ENCODE assay signal across 19 mouse cellular contexts in genomic region chr11:43889208-43889915, GRCm38 (mm10). TPM values are rescaled to one million over a fixed set of nuclear protein-coding genes. Genes with fewer than 3 reads are reported as not detected.
A peak's percentile ranks its signal among the peaks of the same experiment; 100 is the strongest.
DNase-seq lines count a peak whose midpoint lies in the region; ATAC-seq and TF ChIP-seq lines count a peak whose summit lies in the region.
"Had no signal": no experiment of that assay in that cellular context is flagged by ENCODE, and none has a peak within 500 bp of the region (broad histone marks: within the 10 kb centered on the region; RNA-seq: fewer than 3 reads in every experiment).

No protein-coding gene starts in this region.

- 58% methylated on average over 8 of the region's 8 CpGs for WGBS in embryonic facial prominence, embryonic 14.5 days
- WGBS in embryonic facial prominence, embryonic 10.5 days, result 80% methylated on average over 8 of the region's 8 CpGs
- WGBS in hindbrain, embryonic 11.5 days, result 80% methylated on average over 8 of the region's 8 CpGs
- 67% methylated on average over 8 of the region's 8 CpGs for WGBS in hindbrain, embryonic 16.5 days
- WGBS in midbrain, embryonic 13.5 days, result 73% methylated on average over 8 of the region's 8 CpGs
- WGBS in midbrain, embryonic 15.5 days, result 74% methylated on average over 8 of the region's 8 CpGs
- WGBS in kidney, embryonic 16.5 days, result 60% methylated on average over 8 of the region's 8 CpGs

- no peak overlapping the region for H3K27ac ChIP-seq in embryonic facial prominence, embryonic 14.5 days (replicated peaks; ENCODE audit: low read depth, low read length)
- no peak overlapping the region for H3K27ac ChIP-seq in embryonic facial prominence, embryonic 10.5 days (replicated peaks)
- H3K27ac ChIP-seq in hindbrain, embryonic 11.5 days (ENCODE audit: low read depth, low read length), result no peak overlapping the region
- no peak overlapping the region for H3K27ac ChIP-seq in hindbrain, embryonic 16.5 days (ENCODE audit: low read depth, low read length)
- no peak overlapping the region for H3K27ac ChIP-seq in midbrain, embryonic 13.5 days
- H3K27ac ChIP-seq in midbrain, embryonic 15.5 days, result no peak overlapping the region
- no peak overlapping the region for H3K27ac ChIP-seq in kidney, embryonic 16.5 days (ENCODE audit: low read length)
- H3K27ac ChIP-seq: gastrocnemius, adult 2 months; limb, embryonic 13.5 days; lung, embryonic 15.5 days had no signal

- no peak overlapping the region for H3K9ac ChIP-seq in embryonic facial prominence, embryonic 14.5 days (ENCODE audit: low read depth, low read length)
- no peak overlapping the region for H3K9ac ChIP-seq in hindbrain, embryonic 11.5 days (ENCODE audit: low read depth, low read length)
- no peak overlapping the region for H3K9ac ChIP-seq in hindbrain, embryonic 16.5 days (ENCODE audit: low read depth, low read length)
- no peak overlapping the region for H3K9ac ChIP-seq in midbrain, embryonic 13.5 days (replicated peaks)
- H3K9ac ChIP-seq in midbrain, embryonic 15.5 days, result no peak overlapping the region
- no peak overlapping the region for H3K9ac ChIP-seq in kidney, embryonic 16.5 days (replicated peaks; ENCODE audit: low read length)
- H3K9ac ChIP-seq: limb, embryonic 13.5 days; lung, embryonic 15.5 days had no signal

- H3K9me3 ChIP-seq in embryonic facial prominence, embryonic 14.5 days (ENCODE audit: control insufficient read depth, low read length), result no peaks in the 10 kb centered on the region
- H3K9me3 ChIP-seq in embryonic facial prominence, embryonic 10.5 days, result no peaks in the 10 kb centered on the region
- H3K9me3 ChIP-seq in hindbrain, embryonic 11.5 days (ENCODE audit: control insufficient read depth, low read length), result no peaks in the 10 kb centered on the region
- no peaks in the 10 kb centered on the region for H3K9me3 ChIP-seq in hindbrain, embryonic 16.5 days (ENCODE audit: control insufficient read depth, low read length)
- no peaks in the 10 kb centered on the region for H3K9me3 ChIP-seq in midbrain, embryonic 13.5 days
- H3K9me3 ChIP-seq in midbrain, embryonic 15.5 days, result no peaks in the 10 kb centered on the region
- no peaks in the 10 kb centered on the region for H3K9me3 ChIP-seq in kidney, embryonic 16.5 days (ENCODE audit: low read length)
- H3K9me3 ChIP-seq: limb, embryonic 13.5 days; lung, embryonic 15.5 days had no signal

- no peaks in the 10 kb centered on the region for H3K4me1 ChIP-seq in embryonic facial prominence, embryonic 14.5 days (ENCODE audit: control insufficient read depth, insufficient read depth, low read length)
- no peaks in the 10 kb centered on the region for H3K4me1 ChIP-seq in embryonic facial prominence, embryonic 10.5 days
- H3K4me1 ChIP-seq in hindbrain, embryonic 11.5 days (replicated peaks; ENCODE audit: control insufficient read depth, insufficient read depth, low read length), result no peaks in the 10 kb centered on the region
- no peaks in the 10 kb centered on the region for H3K4me1 ChIP-seq in hindbrain, embryonic 16.5 days (ENCODE audit: control insufficient read depth, insufficient read depth, low read depth, low read length)
- no peaks in the 10 kb centered on the region for H3K4me1 ChIP-seq in midbrain, embryonic 13.5 days (replicated peaks)
- no peaks in the 10 kb centered on the region for H3K4me1 ChIP-seq in midbrain, embryonic 15.5 days
- H3K4me1 ChIP-seq in kidney, embryonic 16.5 days (ENCODE audit: insufficient read depth, low read length), result no peaks in the 10 kb centered on the region
- H3K4me1 ChIP-seq: limb, embryonic 13.5 days; lung, embryonic 15.5 days had no signal

- H3K4me3 ChIP-seq in embryonic facial prominence, embryonic 14.5 days (ENCODE audit: low read depth, low read length), result no peak overlapping the region
- no peak overlapping the region for H3K4me3 ChIP-seq in embryonic facial prominence, embryonic 10.5 days
- H3K4me3 ChIP-seq in hindbrain, embryonic 11.5 days (ENCODE audit: low read depth, low read length), result no peak overlapping the region
- H3K4me3 ChIP-seq in hindbrain, embryonic 16.5 days (ENCODE audit: low read length), result no peak overlapping the region
- no peak overlapping the region for H3K4me3 ChIP-seq in midbrain, embryonic 13.5 days (replicated peaks)
- no peak overlapping the region for H3K4me3 ChIP-seq in midbrain, embryonic 15.5 days
- no peak overlapping the region for H3K4me3 ChIP-seq in myocyte
- H3K4me3 ChIP-seq in kidney, embryonic 16.5 days (ENCODE audit: low read length), result no peak overlapping the region
- H3K4me3 ChIP-seq: gastrocnemius, adult 2 months; limb, embryonic 13.5 days; lung, embryonic 15.5 days had no signal

- H3K36me3 ChIP-seq in embryonic facial prominence, embryonic 14.5 days (ENCODE audit: control insufficient read depth, insufficient read depth, low read length), result no peaks in the 10 kb centered on the region
- no peaks in the 10 kb centered on the region for H3K36me3 ChIP-seq in embryonic facial prominence, embryonic 10.5 days (replicated peaks)
- no peaks in the 10 kb centered on the region for H3K36me3 ChIP-seq in hindbrain, embryonic 11.5 days (ENCODE audit: control insufficient read depth, insufficient read depth, low read length)
- no peaks in the 10 kb centered on the region for H3K36me3 ChIP-seq in hindbrain, embryonic 16.5 days (ENCODE audit: control insufficient read depth, insufficient read depth, low read length)
- H3K36me3 ChIP-seq in midbrain, embryonic 13.5 days, result no peaks in the 10 kb centered on the region
- no peaks in the 10 kb centered on the region for H3K36me3 ChIP-seq in midbrain, embryonic 15.5 days (replicated peaks)
- no peaks in the 10 kb centered on the region for H3K36me3 ChIP-seq in myocyte (ENCODE audit: control insufficient read depth, insufficient read depth)
- H3K36me3 ChIP-seq in kidney, embryonic 16.5 days (ENCODE audit: insufficient read depth, low read length), result no peaks in the 10 kb centered on the region
- H3K36me3 ChIP-seq: limb, embryonic 13.5 days; lung, embryonic 15.5 days had no signal

- peak; percentile 44; the same call in 1 of the 2 replicates for ATAC-seq in embryonic facial prominence, embryonic 14.5 days (ENCODE audit: low read depth)
- ATAC-seq in hindbrain, embryonic 11.5 days (ENCODE audit: low FRiP score), result peak; percentile 83
- ATAC-seq in hindbrain, embryonic 16.5 days, result no peak
- peak; percentile 72; the same call in 1 of the 2 replicates for ATAC-seq in midbrain, embryonic 13.5 days
- ATAC-seq in midbrain, embryonic 15.5 days (replicated peaks), result no peak
- ATAC-seq in kidney, embryonic 16.5 days (ENCODE audit: low FRiP score, low TSS enrichment), result no peak
- ATAC-seq: forebrain, embryonic 14.5 days; intestine, postnatal 0 days had no signal

- H3K4me2 ChIP-seq in embryonic facial prominence, embryonic 14.5 days (ENCODE audit: low read depth, low read length), result no peak overlapping the region
- no peak overlapping the region for H3K4me2 ChIP-seq in hindbrain, embryonic 11.5 days (replicated peaks; ENCODE audit: low read depth, low read length)
- no peak overlapping the region for H3K4me2 ChIP-seq in hindbrain, embryonic 16.5 days (ENCODE audit: low read length)
- H3K4me2 ChIP-seq in midbrain, embryonic 13.5 days (replicated peaks), result no peak overlapping the region
- no peak overlapping the region for H3K4me2 ChIP-seq in midbrain, embryonic 15.5 days
- peak overlapping the region; percentile 27 for H3K4me2 ChIP-seq in myocyte (ENCODE audit: low read depth)
- no peak overlapping the region for H3K4me2 ChIP-seq in kidney, embryonic 16.5 days (replicated peaks; ENCODE audit: low read depth, low read length)
- H3K4me2 ChIP-seq: limb, embryonic 13.5 days; lung, embryonic 15.5 days had no signal

- H3K27me3 ChIP-seq in embryonic facial prominence, embryonic 14.5 days (replicated peaks; ENCODE audit: control insufficient read depth, insufficient read depth, low read length), result no peaks in the 10 kb centered on the region
- no peaks in the 10 kb centered on the region for H3K27me3 ChIP-seq in embryonic facial prominence, embryonic 10.5 days (replicated peaks; ENCODE audit: low read depth, poor library complexity, severe bottlenecking)
- H3K27me3 ChIP-seq in hindbrain, embryonic 11.5 days (ENCODE audit: control insufficient read depth, insufficient read depth, low read length), result no peaks in the 10 kb centered on the region
- no peaks in the 10 kb centered on the region for H3K27me3 ChIP-seq in hindbrain, embryonic 16.5 days (replicated peaks; ENCODE audit: control insufficient read depth, insufficient read depth, low read length)
- H3K27me3 ChIP-seq in midbrain, embryonic 13.5 days, result no peaks in the 10 kb centered on the region
- H3K27me3 ChIP-seq in midbrain, embryonic 15.5 days (replicated peaks), result no peaks in the 10 kb centered on the region
- no peaks in the 10 kb centered on the region for H3K27me3 ChIP-seq in myocyte (ENCODE audit: control insufficient read depth, insufficient read depth, insufficient read length)
- H3K27me3 ChIP-seq in kidney, embryonic 16.5 days (ENCODE audit: insufficient read depth, low read length), result no peaks in the 10 kb centered on the region
- H3K27me3 ChIP-seq: limb, embryonic 13.5 days; lung, embryonic 15.5 days had no signal

- no peak overlapping the region for H3ac ChIP-seq in myocyte (ENCODE audit: control insufficient read depth, insufficient read length)

- no peaks in the 10 kb centered on the region for H3K79me2 ChIP-seq in myocyte (ENCODE audit: control insufficient read depth, insufficient read depth)

- peak; percentile 40 for DNase-seq in embryonic facial prominence, embryonic 14.5 days (ENCODE audit: low spot score)
- DNase-seq in embryonic facial prominence, embryonic 10.5 days (ENCODE audit: low spot score), result no peak
- peak; percentile 39 for DNase-seq in hindbrain, embryonic 11.5 days (ENCODE audit: low spot score)
- DNase-seq: adrenal gland, postnatal 10 days; B cell, adult 2 months; cerebellum, postnatal 36 days; gastrocnemius, adult 2 months; heart, postnatal 10 days; kidney, postnatal 4 days; right cerebral cortex, postnatal 14 days had no signal

- no peak for TF ChIP-seq POLR2A in myocyte (IDR thresholded peaks at IDR 0.05; ENCODE audit: insufficient read length, low read depth)

TF ChIP-seq in myocyte, 11 proteins besides CTCF, POLR2A, EP300 and RAD21 (continues in another document):
- no peak for TF ChIP-seq E2F4 (IDR thresholded peaks at IDR 0.05; ENCODE audit: insufficient read depth)
- peak; percentile 12 to 77 (median 52) for TF ChIP-seq MYOG (IDR thresholded peaks at IDR 0.05; ENCODE audit: control insufficient read depth in 1 of 3, insufficient read depth in 1 of 3, insufficient read length in 2 of 3, low read depth in 2 of 3)

RNA-seq across cellular contexts. Expression of gene Adra1b, which starts 11.6 kb away (rescaled TPM):
- polyA plus RNA-seq in embryonic facial prominence, embryonic 14.5 days (2014; fragmentation: Nextera tagmentation; extraction: Ambion mirVana), result 0.59 and 0.67 TPM in 2 replicates
- 0.22 and 0.34 TPM in 2 replicates for polyA plus RNA-seq in embryonic facial prominence, embryonic 10.5 days (2016; fragmentation: Nextera tagmentation; extraction: Ambion mirVana)
- 0.40 and 0.49 TPM in 2 replicates for polyA plus RNA-seq in hindbrain, embryonic 11.5 days (2014; fragmentation: Nextera tagmentation; extraction: Ambion mirVana)
- polyA plus RNA-seq in hindbrain, embryonic 16.5 days (2015; fragmentation: Nextera tagmentation; extraction: Ambion mirVana), result 17.0 and 19.4 TPM in 2 replicates
- polyA plus RNA-seq in midbrain, embryonic 13.5 days (2015; fragmentation: Nextera tagmentation; extraction: Ambion mirVana), result 2.2 and 2.5 TPM in 2 replicates
- 8.8 and 9.5 TPM in 2 replicates for polyA plus RNA-seq in midbrain, embryonic 15.5 days (2015; fragmentation: Nextera tagmentation; extraction: Ambion mirVana)
- polyA plus RNA-seq in myocyte (2012; fragmentation: generic; extraction: Trizol), result 1.9 TPM
- polyA plus RNA-seq in kidney, embryonic 16.5 days (2015; fragmentation: Nextera tagmentation; extraction: Ambion mirVana), result 1.2 and 1.3 TPM in 2 replicates

Comparison
In these comparisons a context has a peak if more than half of its experiments do, and no peak if none do; other contexts are left out.
1. ATAC-seq: peak in embryonic facial prominence, embryonic 14.5 days (single experiment), hindbrain, embryonic 11.5 days (single experiment) and midbrain, embryonic 13.5 days (single experiment); none in hindbrain, embryonic 16.5 days (single experiment), midbrain, embryonic 15.5 days (single experiment) and kidney, embryonic 16.5 days (single experiment).